In the genomic region with DNA sequence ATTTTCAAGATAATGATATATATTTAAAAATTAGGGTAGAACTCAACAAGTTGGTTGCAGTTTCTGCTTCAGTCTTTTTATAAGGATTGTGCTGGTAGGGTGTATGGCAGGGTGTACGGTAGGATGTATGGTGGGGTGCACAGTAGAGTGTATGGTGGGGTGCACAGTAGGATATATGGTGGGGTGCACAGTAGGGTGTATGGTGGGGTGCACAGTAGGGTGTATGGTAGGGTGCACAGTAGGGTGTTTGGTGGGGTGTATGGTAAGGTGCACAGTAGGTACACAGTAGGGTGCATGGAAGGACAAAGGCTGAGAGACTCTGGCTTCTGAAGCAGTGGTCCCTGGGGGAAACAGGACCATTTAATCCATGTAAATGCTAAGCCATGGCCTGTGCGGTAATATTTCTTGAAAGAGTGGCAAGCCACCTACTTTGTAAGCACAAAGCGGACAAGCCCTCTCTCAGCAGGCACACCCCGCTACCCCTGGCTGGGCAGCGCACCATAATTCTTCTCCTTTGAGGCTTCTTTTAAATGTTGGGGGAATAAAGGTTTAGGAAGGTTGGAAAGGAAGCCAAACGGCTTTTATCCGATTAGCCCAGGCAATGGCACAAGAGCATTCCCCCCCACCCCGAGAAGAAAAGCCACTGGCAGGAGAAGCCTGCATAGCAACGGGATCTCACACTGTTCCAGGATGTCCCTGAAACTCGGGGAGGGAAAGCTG, we compare ENCODE assay signal across 15 mouse cellular contexts. TPM values are rescaled to one million over a fixed set of nuclear protein-coding genes. Genes with fewer than 3 reads are reported as not detected.
DNase-seq lines count a peak whose midpoint lies in the region; ATAC-seq and TF ChIP-seq lines count a peak whose summit lies in the region.
"Had no signal": no experiment of that assay in that cellular context is flagged by ENCODE, and none has a peak within 500 bp of the region (broad histone marks: within the 10 kb centered on the region; RNA-seq: fewer than 3 reads in every experiment).

No protein-coding gene starts in this region.

- ATAC-seq in hindbrain, embryonic 14.5 days (ENCODE audit: low FRiP score), result no peak; the same call in 1 of the 2 replicates
- 0 out of 2 replicates have a peak, but pooled peaks have one; percentile 42 for ATAC-seq in midbrain, embryonic 15.5 days (replicated peaks)
- ATAC-seq: liver, postnatal 0 days had no signal

- H3K27me3 ChIP-seq in ES-Bruce4 (ENCODE audit: control insufficient read depth, insufficient read depth, low read length, poor library complexity, severe bottlenecking), result no peaks in the 10 kb centered on the region
- H3K27me3 ChIP-seq in hindbrain, embryonic 14.5 days (ENCODE audit: control insufficient read depth, insufficient read depth, low read length), result no peaks in the 10 kb centered on the region
- peaks cover 4% of the 10 kb centered on the region; the same call in 1 of the 2 replicates for H3K27me3 ChIP-seq in midbrain, embryonic 15.5 days (replicated peaks)
- H3K27me3 ChIP-seq: heart, embryonic 15.5 days had no signal

- no peak for TF ChIP-seq CTCF in ES-Bruce4 (IDR thresholded peaks at IDR 0.05; ENCODE audit: low read depth, low read length)
- TF ChIP-seq CTCF in brain, embryonic 14.5 days (IDR thresholded peaks at IDR 0.05; ENCODE audit: borderline replicate concordance, extremely low read depth, insufficient read depth, insufficient read length), result no peak

- peak overlapping the region; percentile 83 for H3K27ac ChIP-seq in ES-Bruce4 (ENCODE audit: insufficient read depth, low read length)
- H3K27ac ChIP-seq in hindbrain, embryonic 14.5 days, result no peak overlapping the region
- H3K27ac ChIP-seq in midbrain, embryonic 15.5 days, result no peak overlapping the region
- H3K27ac ChIP-seq: heart, embryonic 15.5 days had no signal

- no peaks in the 10 kb centered on the region for H3K9me3 ChIP-seq in ES-Bruce4 (replicated peaks; ENCODE audit: control insufficient read depth, insufficient read depth, low read length, poor library complexity, severe bottlenecking)
- 0 out of 2 replicates have a peak, but pooled peaks cover 8% of the 10 kb centered on the region for H3K9me3 ChIP-seq in hindbrain, embryonic 14.5 days (ENCODE audit: control insufficient read depth, low read length)
- H3K9me3 ChIP-seq in midbrain, embryonic 15.5 days, result no peaks in the 10 kb centered on the region
- H3K9me3 ChIP-seq: heart, embryonic 15.5 days had no signal

- intact Hi-C loops in left cerebral cortex, postnatal 14 days (cut with DNase I), result no loop called here

- H3K36me3 ChIP-seq in ES-Bruce4 (ENCODE audit: control insufficient read depth, insufficient read depth, low read length, poor library complexity, severe bottlenecking), result no peaks in the 10 kb centered on the region
- H3K36me3 ChIP-seq in hindbrain, embryonic 14.5 days (replicated peaks; ENCODE audit: control insufficient read depth, insufficient read depth), result no peaks in the 10 kb centered on the region
- no peaks in the 10 kb centered on the region for H3K36me3 ChIP-seq in midbrain, embryonic 15.5 days (replicated peaks)
- H3K36me3 ChIP-seq: heart, embryonic 15.5 days had no signal

- H3K4me3 ChIP-seq in ES-Bruce4 (ENCODE audit: low read depth, low read length), result peak overlapping the region; percentile 27
- H3K4me3 ChIP-seq in hindbrain, embryonic 14.5 days (replicated peaks; ENCODE audit: low read length), result no peak overlapping the region
- H3K4me3 ChIP-seq in midbrain, embryonic 15.5 days, result no peak overlapping the region
- H3K4me3 ChIP-seq: heart, embryonic 15.5 days had no signal

- 18% methylated on average over 10 of the region's 10 CpGs for WGBS in hindbrain, embryonic 14.5 days
- 15% methylated on average over 10 of the region's 10 CpGs for WGBS in midbrain, embryonic 15.5 days

- H3K4me1 ChIP-seq in ES-Bruce4 (ENCODE audit: control insufficient read depth, insufficient read depth, low read length), result peaks cover 5% of the 10 kb centered on the region
- H3K4me1 ChIP-seq in hindbrain, embryonic 14.5 days (replicated peaks; ENCODE audit: control insufficient read depth, insufficient read depth, low read length), result no peaks in the 10 kb centered on the region
- H3K4me1 ChIP-seq in midbrain, embryonic 15.5 days, result peaks cover 3% of the 10 kb centered on the region
- H3K4me1 ChIP-seq: heart, embryonic 15.5 days had no signal

- peak overlapping the region; percentile 22; the same call in 1 of the 2 replicates for H3K4me2 ChIP-seq in hindbrain, embryonic 14.5 days (replicated peaks)
- H3K4me2 ChIP-seq in midbrain, embryonic 15.5 days, result peak overlapping the region; percentile 17; the same call in 1 of the 2 replicates
- H3K4me2 ChIP-seq: heart, embryonic 15.5 days had no signal

- no peak for TF ChIP-seq POLR2A in ES-Bruce4 (IDR thresholded peaks at IDR 0.05; ENCODE audit: insufficient read depth, low read length)
- no peak for TF ChIP-seq POLR2A in brain, embryonic 14.5 days (IDR thresholded peaks at IDR 0.05; ENCODE audit: borderline replicate concordance, extremely low read depth, insufficient read depth, insufficient read length, poor library complexity, severe bottlenecking)

- H3K9ac ChIP-seq in ES-Bruce4 (ENCODE audit: low read depth, poor library complexity, severe bottlenecking), result 0 out of 2 replicates have a peak overlapping the region, but pooled peaks have one; percentile 44
- no peak overlapping the region for H3K9ac ChIP-seq in hindbrain, embryonic 14.5 days
- H3K9ac ChIP-seq in midbrain, embryonic 15.5 days, result no peak overlapping the region
- H3K9ac ChIP-seq: heart, embryonic 15.5 days; liver, postnatal 0 days had no signal

- TF ChIP-seq EP300 in ES-Bruce4 (IDR thresholded peaks at IDR 0.05; ENCODE audit: insufficient read depth, low read depth, low read length), result no peak

- peak; percentile 74 for DNase-seq in brain, embryonic 14.5 days (ENCODE audit: low read depth)
- no peak for DNase-seq in hindbrain, embryonic 14.5 days (ENCODE audit: low spot score)
- DNase-seq in adrenal gland, postnatal 36 days, result no peak
- no peak for DNase-seq in yolk sac, embryonic 10.5 days (ENCODE audit: low spot score)
- DNase-seq in left cerebral cortex, postnatal 14 days (ENCODE audit: low spot score in 2 of 2), result no peak
- DNase-seq: cerebellum, postnatal 25 days; gastrocnemius, postnatal 10 days; kidney, adult 2 months; liver, postnatal 0 days had no signal

RNA-seq across cellular contexts. Expression of gene Slc45a1, which starts 25.3 kb away (rescaled TPM):
- 0.90 and 1.1 TPM in 2 replicates for polyA plus RNA-seq in ES-Bruce4 (2011; ENCODE audit: insufficient read depth, insufficient read length, low read depth, missing spikeins)
- polyA plus RNA-seq in brain, embryonic 14.5 days (2012; rRNA removed), result 23.0 and 27.7 TPM in 2 replicates
- 35.9 and 37.9 TPM in 2 replicates for polyA plus RNA-seq in hindbrain, embryonic 14.5 days (2014; fragmentation: Nextera tagmentation; extraction: Ambion mirVana)
- 36.3 and 38.0 TPM in 2 replicates for polyA plus RNA-seq in midbrain, embryonic 15.5 days (2015; fragmentation: Nextera tagmentation; extraction: Ambion mirVana)
- under 1 TPM; 0.73 to 0.79 TPM for total RNA-seq in adrenal gland, postnatal 36 days (2021)
- 10 to 100 TPM; 50.7 to 52.5 TPM for total RNA-seq in left cerebral cortex, postnatal 14 days (2021)
- total RNA-seq: gastrocnemius, postnatal 10 days; megakaryocyte, adult 5-6 weeks had no signal
- polyA plus RNA-seq: heart, embryonic 15.5 days; liver, postnatal 0 days; spleen, adult 2 months; thymus, postnatal 0 days had no signal

Comparison
In these comparisons a context has a peak if more than half of its experiments do, and no peak if none do; other contexts are left out.
1. RNA of gene Slc45a1, which starts 25.3 kb away (polyA plus RNA-seq): 36.3 to 38.0 TPM in midbrain, embryonic 15.5 days, 35.9 to 37.9 TPM in hindbrain, embryonic 14.5 days and 23.0 to 27.7 TPM in brain, embryonic 14.5 days; 0.90 to 1.1 TPM in ES-Bruce4; every median in the first group is over 10 times any median in the second.